Mouse (Mus musculus) spleen, postnatal 14 days (tissue): ENCODE measurements at regions not wholly inside any gene's neighbourhood (a gene's known extent, or its start where the extent isn't known, plus 50 kb on each side); places are given as distances from the start of the nearest gene placed in this dataset.
"Not testable (repeated sequence)": the region's sequence is repeated elsewhere in the genome, so short reads cannot be mapped to it uniquely, and the experiment has no call there.

Source experiments
- DNase-seq, 2 experiments: peaks; one replicate each; pipeline ENCODE4 v3.0.0; 2021 to 2022; ENCODE audit warnings: low spot score in 2 of 2

DNA sequence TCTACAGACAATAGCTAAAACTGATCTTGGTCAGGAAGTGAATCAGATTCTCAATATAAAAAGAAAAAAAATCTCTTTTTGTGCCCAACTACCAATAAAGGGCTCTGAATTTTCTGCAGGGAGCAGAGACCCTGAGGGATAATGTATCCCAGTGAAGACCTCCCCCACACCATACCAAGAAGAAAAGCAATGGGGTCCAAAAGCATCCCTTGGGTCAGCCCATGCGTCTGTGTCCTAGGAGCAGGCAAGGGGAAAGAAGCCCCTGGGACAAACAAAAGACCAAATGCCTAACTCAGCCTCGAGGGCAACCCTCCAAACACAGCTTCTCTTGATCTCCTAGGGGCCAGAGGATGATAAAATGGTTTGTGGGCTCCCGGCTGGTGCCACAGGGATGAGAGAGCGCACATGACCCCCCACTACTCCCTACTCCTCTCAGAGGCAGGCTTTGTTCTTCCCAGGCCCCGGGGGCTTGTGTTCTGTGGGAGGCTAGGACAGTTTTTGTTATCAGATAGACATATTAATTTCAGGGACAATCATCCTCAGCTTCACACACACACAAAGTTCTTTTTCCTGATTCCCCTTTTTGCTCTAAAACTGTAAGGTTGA lies 172.0 kb upstream of the Slc25a13 start:
- DNase-seq = no peak

DNA sequence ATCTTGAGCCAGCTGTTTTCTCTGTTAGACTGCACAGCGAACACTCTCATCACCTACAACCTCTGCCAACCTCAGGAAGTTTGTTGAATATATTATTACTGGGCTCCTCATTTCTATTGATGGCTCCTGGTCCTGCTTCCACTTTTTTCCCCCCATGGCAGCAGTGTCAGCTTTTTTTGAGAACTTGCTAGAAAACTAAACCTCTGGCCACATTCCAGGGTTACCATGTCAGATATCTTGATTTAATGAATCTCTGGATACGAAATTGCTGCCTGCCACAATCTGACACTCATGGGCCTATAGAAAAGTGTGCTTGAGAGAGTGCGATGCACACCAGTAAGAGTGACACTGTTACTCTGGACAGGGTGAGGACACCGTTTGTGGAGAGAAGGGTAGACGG lies 170.6 kb upstream of the Slc25a13 start:
- no peak for DNase-seq

DNA sequence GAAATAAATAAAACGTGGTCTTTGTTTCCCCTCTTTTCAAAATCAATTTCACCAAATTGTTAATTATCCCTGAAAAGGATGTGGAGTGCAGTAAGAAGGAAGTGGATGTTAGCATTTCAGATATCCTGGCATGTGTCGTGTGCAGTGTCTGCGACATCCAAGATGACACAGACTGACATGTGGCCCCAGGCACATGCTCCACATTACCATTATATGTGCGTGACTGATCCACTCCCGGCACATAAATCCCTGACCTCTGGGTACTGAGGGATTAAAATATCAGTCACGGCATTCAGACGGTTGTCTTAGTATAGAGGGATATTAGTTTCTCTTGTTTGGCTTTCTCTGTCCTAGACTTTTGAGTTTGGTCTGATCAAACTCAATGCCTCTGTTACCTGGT lies 168.0 kb upstream of the Slc25a13 start:
- no peak for DNase-seq

DNA sequence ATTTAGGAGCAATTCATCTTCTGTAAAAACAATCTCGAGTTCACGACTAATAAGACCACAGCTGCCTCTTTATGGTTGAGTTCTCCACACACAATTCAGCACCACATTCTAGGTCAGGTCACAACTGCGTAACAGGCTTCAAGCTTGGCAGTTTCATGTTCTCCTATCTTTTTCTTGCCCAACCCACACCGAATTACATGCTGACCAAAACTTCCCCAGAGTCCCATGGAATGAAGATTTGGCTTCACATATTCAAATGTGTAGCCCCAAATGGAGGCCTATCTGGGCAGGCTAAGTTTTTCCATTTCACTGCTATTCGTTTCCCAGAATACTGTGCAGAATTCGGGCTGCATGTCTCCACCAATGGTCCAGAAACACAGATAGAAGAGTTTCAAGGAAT lies 167.5 kb upstream of the Slc25a13 start:
- no peak for DNase-seq

DNA sequence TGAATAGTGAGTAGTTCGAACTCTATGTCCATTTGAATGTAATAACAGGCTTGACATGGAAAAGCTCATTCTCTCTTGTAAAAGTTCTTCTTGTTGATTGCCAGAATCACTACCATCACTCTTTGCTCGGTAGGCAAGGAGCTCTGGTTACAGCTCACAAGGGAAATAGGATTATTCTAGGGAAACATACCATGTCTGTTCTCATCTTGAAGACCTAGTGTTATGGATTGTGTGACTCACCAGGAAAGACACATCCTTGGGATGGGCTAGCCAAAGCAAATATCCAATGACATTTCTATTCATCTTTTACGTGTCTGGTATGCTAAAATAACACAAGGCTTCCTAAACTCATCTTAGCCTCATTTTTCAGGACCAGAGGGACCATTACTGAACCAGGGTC lies 155.4 kb upstream of the Slc25a13 start:
- DNase-seq = no peak

DNA sequence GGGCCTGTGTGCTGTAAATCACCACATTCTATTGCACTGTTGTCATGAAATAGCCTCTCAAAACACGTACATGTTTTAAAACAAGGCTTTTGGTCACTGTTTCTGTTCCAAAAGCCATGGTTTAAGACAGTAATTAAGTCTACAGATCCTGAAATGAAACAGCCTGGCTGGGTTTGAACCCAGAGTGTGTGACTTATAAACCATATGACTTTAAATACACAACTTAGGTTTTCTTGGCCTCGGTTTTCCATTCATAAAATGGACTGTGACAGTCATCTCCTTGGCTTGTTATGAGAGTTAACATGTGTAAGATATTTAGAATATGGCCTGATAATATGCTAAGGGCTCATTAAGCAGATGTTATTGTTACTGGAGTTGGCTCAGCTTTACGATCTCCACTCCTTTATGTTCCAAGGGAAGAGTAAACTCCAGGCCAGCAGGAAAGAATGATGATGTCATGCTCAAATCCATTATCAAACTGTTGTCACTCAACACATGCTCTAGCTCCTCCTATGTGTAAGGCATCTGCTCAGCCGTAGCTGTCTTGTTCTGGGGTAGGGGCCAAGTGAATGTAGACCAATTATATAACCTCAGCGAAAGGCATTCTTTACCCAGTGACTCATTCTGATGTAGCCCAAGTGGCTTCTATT lies 154.6 kb upstream of the Slc25a13 start:
- DNase-seq = no peak

DNA sequence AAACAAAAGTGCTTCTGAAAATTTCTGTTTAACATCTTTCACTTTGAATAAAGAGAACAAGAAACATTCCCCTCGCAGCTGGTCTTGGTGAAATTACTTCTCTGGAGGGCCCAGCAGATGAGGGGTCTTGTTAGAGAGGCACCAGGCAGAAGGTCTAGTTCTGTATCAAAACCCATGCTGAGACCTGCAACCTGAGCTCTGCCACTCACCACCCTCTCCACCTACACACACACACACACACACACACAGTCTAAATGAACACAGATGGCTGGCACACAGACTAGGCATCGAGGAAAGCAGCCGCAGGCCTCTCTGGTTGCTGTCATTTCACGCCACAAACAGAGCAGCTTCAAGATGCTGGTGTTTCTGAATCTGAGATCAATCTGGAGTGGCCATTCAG lies 147.1 kb upstream of the Slc25a13 start:
- no peak for DNase-seq

DNA sequence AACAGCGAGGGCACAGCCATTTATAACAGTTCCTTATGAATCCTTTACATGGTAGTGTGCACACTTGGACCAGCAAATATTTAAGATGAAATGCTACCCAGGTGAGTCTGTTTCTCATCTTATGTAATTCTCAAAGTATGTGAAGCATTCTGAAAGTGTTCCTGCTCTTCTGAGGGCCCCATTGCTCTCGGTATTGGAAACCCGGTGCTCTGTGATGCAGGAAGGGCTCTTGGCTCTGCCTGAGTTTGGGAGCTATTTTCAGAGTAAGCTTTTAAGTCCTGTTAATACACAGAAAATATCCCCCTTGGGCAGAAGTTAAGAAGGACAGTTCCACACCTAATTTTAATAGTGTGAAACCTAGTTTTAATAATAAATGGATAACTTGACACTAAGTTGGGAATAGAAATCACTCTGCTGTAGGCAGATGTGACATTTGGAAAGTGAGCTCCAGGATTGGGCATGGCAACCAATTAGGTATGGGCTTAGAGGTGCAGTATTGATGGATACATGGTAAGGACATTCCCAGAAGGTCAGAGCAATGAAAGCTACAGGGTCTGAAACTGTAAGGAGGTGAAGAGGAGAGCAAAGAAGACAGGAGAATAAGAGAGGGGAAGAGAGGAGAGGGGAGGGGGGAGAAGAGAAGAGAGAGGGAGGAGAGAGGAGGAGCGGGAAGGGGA lies 145.8 kb upstream of the Slc25a13 start:
- DNase-seq = no peak

DNA sequence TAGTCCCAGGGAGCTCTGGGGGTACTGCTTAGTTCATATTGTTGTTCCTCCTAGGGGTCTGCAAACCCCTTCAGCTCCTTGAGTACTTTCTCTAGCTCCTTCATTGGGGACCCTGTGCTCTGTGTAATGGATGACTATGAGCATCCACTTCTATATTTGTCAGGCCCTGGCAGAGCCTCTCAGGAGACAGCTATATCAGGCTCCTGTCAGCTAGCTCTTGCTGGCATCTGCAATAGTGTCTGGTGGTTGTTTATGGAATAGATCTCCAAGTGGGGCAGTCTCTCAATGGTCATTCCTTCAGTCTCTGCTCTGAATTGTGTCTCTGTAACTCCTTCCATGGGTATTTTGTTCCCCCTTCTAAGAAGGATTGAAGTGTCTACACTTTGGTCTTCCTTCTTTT lies 144.2 kb upstream of the Slc25a13 start:
- not testable (repeated sequence) for DNase-seq

DNA sequence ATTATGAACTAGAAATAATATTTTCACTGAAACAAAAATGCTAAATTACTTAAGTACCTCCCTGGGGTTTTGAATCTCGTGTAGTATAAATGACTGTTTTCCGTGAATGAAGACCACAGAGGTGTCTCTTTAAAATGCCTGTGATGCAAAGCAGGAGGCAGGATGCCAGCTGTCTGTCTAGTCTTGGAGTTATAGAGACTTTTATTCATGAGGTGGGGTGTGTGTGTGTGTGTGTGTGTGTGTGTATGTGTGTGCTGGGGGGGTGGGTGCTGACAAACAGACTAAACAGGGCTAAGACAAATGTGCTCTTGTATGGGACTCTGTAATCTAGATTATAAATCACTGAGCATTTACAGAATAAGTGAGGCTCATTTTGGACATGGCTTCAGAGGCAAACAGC lies 140.5 kb upstream of the Slc25a13 start:
- no peak for DNase-seq

DNA sequence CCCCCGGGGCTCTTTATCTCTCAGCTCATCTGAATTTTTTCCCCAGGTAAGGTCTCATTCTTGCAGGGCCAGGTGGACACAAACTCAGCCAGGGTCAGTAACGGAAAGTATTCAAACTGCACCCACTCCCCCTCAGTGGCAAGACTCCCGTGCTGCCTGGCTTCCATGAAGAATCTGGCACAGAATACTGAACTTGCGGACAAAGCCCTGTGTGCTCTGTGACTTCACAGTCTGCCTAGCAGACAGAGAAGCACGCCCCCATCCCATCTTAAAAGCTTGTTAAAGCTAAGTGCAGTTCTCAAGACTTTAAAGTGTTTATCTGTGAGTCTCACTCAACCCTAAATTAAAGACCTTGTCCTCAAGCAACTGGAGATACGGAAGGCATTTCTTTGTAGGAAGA lies 140.0 kb upstream of the Slc25a13 start:
- DNase-seq = no peak

DNA sequence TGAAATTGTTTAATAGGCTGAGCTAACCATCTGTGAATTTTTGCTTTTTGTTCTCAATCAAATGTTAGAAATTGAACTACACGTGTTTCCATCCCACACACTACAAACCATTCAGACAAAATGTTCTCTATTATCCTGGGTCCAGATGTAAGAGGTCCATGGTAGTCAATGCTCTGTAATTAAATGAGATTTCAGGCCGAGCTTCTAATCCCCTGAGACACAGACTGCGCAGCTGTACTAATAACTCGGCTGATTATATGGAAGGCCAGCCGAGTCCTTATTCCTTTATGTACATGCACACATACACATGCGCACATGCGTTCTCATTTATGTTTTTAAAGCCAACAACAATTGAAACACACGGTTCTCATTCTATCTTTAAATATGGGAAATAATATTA lies 118.3 kb upstream of the Slc25a13 start:
- no peak for DNase-seq

DNA sequence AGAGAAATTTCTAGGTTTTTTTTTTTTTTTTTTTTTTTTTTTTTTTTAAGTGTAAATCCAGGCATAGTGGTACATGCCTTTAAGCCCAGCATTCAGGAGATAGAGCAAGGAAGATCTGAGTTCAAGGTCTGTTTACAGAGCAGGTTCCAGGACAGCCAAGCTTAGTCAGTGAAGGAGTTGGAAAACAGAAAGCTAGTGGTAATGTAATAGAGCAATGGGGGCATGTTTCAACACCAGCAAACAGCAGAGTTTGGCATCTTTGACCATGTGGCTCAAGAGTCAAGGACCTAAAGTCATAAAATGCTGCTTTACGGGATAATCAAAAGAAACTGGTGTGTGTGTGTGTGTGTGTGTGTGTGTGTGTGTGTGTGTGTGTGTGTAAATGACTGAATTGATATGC lies 113.3 kb upstream of the Slc25a13 start:
- DNase-seq = no peak

DNA sequence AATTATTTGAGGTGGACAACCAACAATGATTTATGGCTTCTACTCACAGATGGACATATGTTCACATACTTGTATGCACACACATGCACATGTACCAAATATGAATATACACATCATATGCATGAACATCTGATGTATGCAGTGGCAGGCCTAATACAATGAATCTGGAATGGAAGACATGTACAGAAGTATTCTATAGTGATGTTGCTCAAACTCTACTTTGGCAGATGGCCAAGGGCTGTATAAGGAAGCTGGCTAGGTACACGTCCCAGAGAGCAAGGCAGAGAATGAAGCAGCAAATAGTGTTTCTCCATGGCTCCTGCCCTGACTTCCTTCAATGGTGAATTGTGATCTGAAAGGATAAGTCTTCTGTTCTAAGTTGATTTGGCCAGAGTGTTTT lies 108.5 kb upstream of the Slc25a13 start:
- no peak for DNase-seq

DNA sequence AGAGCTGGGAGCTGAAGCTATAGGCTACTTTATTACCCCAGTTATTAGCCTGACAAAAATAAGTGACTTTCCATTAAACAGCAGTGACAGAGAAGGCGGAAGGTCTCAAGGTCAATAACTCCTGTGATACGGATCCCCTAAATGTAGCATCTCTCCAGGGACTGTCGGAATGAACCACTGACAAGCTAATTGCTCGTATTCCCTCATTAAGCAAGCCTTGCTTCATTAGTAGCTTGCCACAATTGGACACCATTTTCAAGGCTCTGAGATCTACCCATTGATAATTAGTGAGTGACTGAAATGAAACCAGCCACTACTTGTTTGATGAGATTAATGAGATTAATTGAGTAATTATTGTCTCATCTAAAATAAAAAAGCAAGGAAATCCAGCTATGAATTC lies 99.8 kb upstream of the Slc25a13 start:
- no peak for DNase-seq

DNA sequence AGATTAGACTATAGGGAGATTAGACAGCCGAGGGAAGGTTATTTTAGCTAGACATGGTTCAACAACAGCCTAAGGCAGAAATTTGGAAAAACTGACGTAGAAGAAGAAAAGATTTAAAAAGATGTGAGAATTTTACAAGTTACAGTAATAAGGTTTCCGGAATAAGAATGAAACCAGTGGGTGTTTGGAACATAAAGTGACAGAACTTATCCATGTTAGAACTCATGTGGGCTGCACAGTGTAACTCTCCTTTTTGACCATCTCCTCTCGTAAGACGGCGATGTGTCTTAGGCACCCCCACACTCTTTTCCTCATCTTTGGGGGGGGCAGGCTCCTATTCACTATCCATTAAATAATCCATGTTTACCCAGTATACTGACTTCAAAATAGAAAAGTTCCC lies 96.2 kb upstream of the Slc25a13 start:
- DNase-seq = no peak

DNA sequence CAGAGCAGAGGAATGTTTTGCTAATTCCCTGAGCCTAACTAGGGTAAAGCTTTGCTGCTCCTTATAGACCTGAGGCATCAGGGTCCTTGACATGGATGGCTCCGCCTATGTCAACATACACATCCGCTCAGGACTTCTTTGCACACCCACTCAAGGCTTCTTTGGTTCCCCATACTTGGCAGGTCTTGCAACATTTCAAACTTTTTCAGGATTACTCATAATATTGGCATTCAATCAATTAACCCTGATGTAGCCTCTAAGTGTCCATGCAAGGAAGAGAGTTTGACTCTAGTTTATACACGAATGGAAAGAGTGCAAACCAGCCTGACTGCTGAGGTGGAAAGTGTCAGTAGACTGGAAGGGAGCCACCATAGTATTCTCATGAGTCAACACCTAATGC lies 93.2 kb upstream of the Slc25a13 start:
- no peak for DNase-seq

DNA sequence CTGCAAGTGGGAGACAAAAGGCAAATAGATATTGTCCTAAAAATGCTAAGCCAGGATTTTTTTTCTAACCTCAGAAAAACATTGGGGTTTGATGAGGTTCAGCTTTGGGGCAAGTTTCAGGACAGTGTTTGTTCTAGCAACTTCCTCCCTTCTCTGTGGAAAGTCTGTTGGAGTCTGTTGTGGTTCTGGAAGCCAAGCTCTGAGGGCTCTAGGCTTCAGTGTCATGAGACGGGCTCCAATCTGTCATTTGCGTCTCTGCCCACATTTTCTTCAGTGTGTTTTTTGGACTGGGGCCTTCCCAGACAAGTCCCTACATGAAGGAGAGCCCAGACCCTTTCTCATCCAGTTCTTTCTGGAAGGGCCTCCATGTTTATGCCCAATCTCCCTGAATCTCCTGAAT lies 90.6 kb upstream of the Slc25a13 start:
- no peak for DNase-seq

DNA sequence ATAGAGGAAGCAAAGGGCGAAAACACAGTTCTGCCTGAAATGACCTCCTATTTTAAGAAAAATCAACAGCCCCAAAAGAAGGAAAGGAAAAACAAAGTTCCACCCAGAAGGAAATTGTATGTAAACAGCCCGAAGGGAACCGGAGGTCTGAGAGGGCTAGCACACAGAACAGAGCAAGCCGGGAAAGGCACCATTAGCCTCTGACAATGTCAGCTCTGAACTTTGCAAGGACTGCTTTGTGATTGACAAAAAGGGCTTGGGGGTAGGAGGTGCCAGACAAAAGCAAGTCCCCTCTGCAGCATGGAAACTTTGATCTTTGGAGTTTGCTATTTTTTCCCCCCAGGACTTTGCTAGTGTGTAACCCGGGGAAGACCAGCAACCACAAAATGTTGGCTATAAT lies 86.8 kb upstream of the Slc25a13 start:
- no peak for DNase-seq

DNA sequence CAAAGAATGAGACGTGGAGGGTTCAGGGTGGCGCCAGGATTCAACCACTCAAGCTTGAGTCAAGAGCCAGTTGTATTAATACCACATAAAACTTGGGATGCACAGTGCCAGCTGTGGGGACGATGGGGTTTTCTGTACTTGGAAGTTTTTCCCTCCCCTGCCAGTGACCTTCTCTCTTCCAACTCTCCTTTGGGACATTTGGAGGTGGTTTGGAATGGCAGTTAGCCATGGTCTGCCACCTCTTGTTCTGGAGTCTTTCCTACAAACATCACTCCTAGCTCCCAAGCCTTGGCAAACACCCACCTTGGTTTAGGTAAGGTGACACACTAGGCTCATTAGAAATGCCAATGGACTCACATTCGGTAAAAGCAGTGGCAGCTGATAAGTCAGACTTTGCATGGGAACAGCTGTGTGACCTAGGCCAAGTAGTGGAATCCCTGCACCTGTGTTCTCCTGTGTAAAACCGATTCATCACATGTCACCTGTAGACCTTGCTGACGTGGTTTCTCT lies 84.1 kb upstream of the Slc25a13 start:
- DNase-seq = no peak

DNA sequence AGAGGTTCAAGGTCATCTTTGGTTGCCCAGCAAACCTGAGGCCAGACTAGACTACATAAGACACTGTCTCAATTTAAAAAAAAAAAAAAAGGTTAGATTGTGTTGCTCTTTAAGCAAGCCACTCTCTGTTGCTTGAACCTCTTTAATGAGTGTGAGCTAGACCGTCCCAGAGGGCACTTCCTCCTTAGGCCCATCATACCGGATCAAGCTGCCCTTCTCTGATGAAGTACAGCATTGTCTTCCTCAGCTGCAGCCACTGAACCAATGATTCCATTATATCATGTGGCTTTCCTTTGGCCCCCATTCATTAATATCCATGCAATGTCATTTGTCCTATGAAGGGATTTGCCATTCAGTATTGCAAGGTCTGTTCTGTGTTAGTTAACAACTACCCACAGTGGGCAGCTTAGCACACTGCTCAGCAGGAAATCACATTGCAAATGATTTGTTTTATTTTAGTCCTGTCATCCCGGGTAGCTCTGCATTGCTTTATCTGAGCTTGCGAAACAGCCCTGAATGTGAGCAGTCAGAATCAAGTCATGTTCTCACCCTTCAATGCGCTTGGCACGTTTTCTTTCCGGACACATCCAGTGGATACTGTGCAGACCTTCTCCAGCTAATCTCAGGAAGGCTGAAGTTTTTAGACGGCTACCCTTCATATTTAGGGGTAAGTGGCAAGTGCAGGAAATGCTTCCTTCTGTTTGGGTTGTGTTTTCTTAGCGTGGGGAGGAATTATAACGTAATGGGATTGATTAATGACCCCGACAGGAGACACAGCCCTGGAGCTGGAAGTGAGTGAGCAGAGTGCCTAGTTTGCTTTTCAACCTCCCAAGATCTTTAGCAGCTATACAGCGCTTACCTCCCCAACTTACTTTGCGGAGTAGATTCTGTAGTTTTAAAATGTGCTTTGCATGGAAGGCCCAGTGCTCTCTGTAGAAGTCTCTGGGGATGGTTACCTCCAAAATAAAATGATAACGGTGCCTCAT lies 82.2 kb upstream of the Slc25a13 start:
- no peak for DNase-seq

DNA sequence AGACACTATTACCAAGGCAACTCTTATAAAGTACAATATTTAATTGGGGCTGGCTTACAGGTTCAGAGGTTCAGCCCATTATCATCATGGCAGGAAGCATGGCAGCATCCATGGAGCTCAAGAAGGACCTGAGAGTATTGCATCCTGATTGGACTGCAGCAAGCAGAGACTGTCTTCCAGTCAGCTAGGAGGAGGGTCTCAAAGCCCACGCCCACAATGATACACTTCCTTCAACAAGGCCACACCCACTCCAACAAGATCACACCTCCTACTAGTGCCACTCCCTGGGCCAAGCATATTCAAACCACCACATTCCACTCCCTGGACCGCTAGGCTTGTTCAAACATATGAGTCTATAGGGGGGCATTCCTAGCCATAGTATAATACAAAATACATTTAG lies 78.6 kb upstream of the Slc25a13 start:
- DNase-seq = not testable (repeated sequence)
